Mouse (Mus musculus): ENCODE results near the gene Nanos3. TPM values are rescaled to one million over a fixed set of nuclear protein-coding genes. Genes with fewer than 3 reads are reported as not detected.

The Nanos3 gene
- polyA plus RNA-seq, 1 experiment from 2014 or later = 3.0 TPM

DNA sequence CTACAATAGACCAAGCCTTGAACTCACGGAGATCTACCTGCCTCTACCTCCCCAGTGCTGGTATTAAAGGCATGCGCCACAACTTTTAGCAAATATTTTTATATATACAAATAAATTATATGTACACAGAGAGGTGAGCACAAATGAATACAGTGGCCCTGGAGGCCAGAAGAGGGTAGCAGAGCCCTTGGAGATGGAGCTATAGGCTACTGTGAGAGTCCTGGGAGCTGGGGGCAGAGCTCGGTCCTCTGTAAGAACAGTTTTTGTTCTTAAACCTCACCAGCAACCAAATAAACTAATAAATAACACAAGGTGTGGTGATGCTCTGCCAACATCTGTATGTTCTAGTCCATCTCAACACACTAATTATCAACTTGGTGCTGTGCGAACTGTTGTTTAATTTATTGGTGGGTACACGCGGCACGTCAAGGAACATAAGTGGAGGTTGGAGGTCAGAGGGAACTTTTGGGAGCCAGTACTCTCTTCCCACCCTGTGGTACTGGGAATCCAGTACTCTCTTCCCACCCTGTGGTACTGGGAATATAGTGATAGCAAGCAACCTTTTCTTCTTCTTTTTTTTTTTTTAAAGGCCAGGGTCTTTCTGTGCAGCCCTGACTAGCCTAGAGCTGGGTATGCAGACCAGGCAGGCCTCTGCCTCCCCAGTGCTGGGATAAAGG is 5.3 kb upstream of the Nanos3 start:
- WGBS = 94% methylated on average over 7 of the region's 7 CpGs
- H3K9ac ChIP-seq (ENCODE audit: low read depth, low read length) = no peak overlapping the region
- H3K4me2 ChIP-seq (ENCODE audit: low read depth, low read length) = no peak overlapping the region
- ATAC-seq (ENCODE audit: low read depth) = no peak
- H3K9me3 ChIP-seq (ENCODE audit: control insufficient read depth, low read length) = no peaks in the 10 kb centered on the region
- DNase-seq (ENCODE audit: low spot score) = no peak
- 0 out of 2 replicates have a peak overlapping the region, but pooled peaks have one; percentile 15 for H3K27ac ChIP-seq (replicated peaks; ENCODE audit: low read depth, low read length)
- H3K36me3 ChIP-seq (ENCODE audit: control insufficient read depth, insufficient read depth, low read length) = no peaks in the 10 kb centered on the region
- no peaks in the 10 kb centered on the region for H3K27me3 ChIP-seq (replicated peaks; ENCODE audit: control insufficient read depth, insufficient read depth, low read length)
- peaks cover 26% of the 10 kb centered on the region for H3K4me1 ChIP-seq (ENCODE audit: control insufficient read depth, insufficient read depth, low read length)
- no peak overlapping the region for H3K4me3 ChIP-seq (ENCODE audit: low read depth, low read length)

DNA sequence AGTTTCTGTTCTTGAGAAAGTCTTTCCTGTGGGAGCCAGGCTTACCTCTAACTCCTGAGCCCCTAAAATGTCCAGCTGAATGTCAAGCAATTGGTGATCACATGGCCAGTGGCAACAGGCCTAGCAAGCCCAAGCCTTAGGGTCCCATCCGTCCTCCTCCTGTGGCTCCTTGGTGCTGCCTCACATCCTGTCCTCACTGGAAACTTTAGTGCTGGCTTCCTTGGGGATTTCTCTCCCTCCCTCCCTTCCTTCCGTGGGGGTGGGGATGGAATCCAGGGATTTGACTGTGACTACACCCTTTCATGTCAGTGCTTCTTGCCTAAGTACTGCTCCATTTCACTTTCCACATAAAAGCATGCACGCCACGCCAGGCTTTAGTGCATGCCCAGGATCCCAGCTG is 4.6 kb upstream of the Nanos3 start:
- WGBS = 49% methylated on average over 4 of the region's 4 CpGs

DNA sequence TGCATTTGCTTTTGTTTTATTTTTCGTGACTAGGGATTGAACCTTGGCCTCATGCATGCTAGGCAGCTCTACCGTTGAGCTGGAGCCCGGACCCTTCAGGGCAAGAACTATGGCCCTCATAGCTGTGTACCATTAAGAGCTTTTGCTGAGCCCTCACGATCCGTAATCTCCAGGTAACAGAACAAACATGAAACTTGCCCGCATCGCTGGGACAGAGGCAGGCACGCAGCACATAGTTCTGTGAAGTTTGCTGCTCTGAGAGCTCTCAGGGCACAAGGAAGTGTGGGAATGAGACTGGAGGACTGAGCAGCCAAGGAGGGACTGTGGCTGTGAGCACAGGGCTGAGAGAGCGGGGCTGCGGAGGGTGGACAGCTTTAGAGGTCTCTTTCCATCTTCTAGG is 3.7 kb upstream of the Nanos3 start:
- H3K4me1 ChIP-seq (ENCODE audit: control insufficient read depth, insufficient read depth, low read length) = peaks cover 36% of the 10 kb centered on the region
- no peaks in the 10 kb centered on the region for H3K9me3 ChIP-seq (ENCODE audit: control insufficient read depth, low read length)
- DNase-seq (ENCODE audit: low spot score) (no peak), ATAC-seq (ENCODE audit: low read depth) (no peak)
- no peak overlapping the region for H3K9ac ChIP-seq (ENCODE audit: low read depth, low read length)
- 83% methylated on average over 10 of the region's 10 CpGs for WGBS
- no peaks in the 10 kb centered on the region for H3K36me3 ChIP-seq (ENCODE audit: control insufficient read depth, insufficient read depth, low read length)
- H3K4me2 ChIP-seq (ENCODE audit: low read depth, low read length) = no peak overlapping the region
- H3K27me3 ChIP-seq (replicated peaks; ENCODE audit: control insufficient read depth, insufficient read depth, low read length) = no peaks in the 10 kb centered on the region
- H3K27ac ChIP-seq (replicated peaks; ENCODE audit: low read depth, low read length) = no peak overlapping the region
- H3K4me3 ChIP-seq (ENCODE audit: low read depth, low read length) = no peak overlapping the region

More for the DNA sequence above, 4.6 kb upstream of the Nanos3 start:
- no peak overlapping the region for H3K4me3 ChIP-seq (ENCODE audit: low read depth, low read length)
- ATAC-seq (ENCODE audit: low read depth) (no peak), DNase-seq (ENCODE audit: low spot score) (no peak)
- peak overlapping the region; percentile 28; the same call in 1 of the 2 replicates for H3K27ac ChIP-seq (replicated peaks; ENCODE audit: low read depth, low read length)
- H3K9ac ChIP-seq (ENCODE audit: low read depth, low read length) = no peak overlapping the region
- H3K4me1 ChIP-seq (ENCODE audit: control insufficient read depth, insufficient read depth, low read length) = peaks cover 29% of the 10 kb centered on the region
- no peaks in the 10 kb centered on the region for H3K27me3 ChIP-seq (replicated peaks; ENCODE audit: control insufficient read depth, insufficient read depth, low read length)
- H3K9me3 ChIP-seq (ENCODE audit: control insufficient read depth, low read length) = no peaks in the 10 kb centered on the region
- H3K36me3 ChIP-seq (ENCODE audit: control insufficient read depth, insufficient read depth, low read length) = no peaks in the 10 kb centered on the region
- H3K4me2 ChIP-seq (ENCODE audit: low read depth, low read length) = no peak overlapping the region

DNA sequence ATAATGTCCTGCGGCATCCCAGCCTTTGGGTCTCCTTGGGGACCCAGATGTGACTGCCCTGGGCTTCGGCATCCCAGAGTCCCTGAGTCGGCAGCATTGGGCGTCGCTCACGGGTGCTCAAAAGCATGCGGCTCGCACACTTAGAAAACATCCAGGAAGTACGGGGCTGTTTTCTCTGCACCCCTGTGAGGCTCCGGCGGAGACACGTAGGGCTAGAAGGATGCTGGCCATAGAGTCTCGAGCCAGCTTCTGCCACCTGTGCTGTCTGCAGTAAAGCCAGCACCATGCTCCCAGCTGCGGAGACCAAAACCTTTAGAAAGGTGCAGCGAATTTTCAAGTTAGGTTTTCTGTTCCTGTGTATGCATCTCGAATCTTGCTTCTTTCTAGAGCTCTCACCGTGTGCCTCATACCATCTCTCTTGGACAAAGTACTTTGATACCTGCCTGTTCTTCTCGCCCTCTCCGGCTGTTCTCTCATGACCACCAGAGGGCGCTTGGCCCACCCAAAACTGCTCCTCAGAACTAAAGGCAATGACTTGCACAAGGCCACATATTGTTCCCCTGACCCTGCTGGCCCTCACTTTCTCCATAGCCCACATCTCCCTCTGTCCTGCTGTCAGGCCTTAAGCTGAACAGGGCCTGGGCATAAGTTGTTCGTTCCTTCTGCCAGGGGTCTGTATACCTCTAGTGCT is 2.2 kb upstream of the Nanos3 start:
- Histone ChIP-seq H3K36me3 (ENCODE audit: control insufficient read depth, insufficient read depth, low read length) (no peaks in the 10 kb centered on the region), H3K9ac (ENCODE audit: low read depth, low read length) (peak overlapping the region; percentile 56), H3K27ac (replicated peaks; ENCODE audit: low read depth, low read length) (peak overlapping the region; percentile 63), H3K9me3 (ENCODE audit: control insufficient read depth, low read length) (no peaks in the 10 kb centered on the region), H3K4me2 (ENCODE audit: low read depth, low read length) (peak overlapping the region; percentile 85), H3K4me3 (ENCODE audit: low read depth, low read length) (peak overlapping the region; percentile 41), H3K27me3 (replicated peaks; ENCODE audit: control insufficient read depth, insufficient read depth, low read length) (no peaks in the 10 kb centered on the region), H3K4me1 (ENCODE audit: control insufficient read depth, insufficient read depth, low read length) (peaks cover 32% of the 10 kb centered on the region)
- DNase-seq (ENCODE audit: low spot score) = no peak
- 7% methylated on average over 21 of the region's 21 CpGs for WGBS
- ATAC-seq (ENCODE audit: low read depth) = no peak

DNA sequence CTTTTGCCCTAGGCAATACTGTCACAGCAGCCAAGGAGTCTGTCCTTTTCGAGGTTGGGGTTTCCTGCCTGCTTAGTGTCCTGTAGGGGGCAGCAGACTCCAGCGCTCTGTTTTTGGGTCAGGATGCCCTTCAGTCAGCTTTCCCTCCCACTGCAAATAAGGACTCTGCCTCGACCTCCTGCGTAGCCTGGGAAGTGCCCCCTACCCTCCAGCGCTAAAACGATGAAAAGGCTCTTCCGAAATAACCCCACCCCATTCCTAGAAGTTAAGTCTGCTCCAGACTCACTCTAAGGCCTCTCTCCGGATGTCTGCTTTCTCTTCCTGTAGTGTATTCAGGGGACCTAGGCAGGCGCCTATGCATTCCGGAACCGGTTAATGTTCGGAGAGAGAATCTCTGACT is 1.5 kb upstream of the Nanos3 start:
- ATAC-seq (ENCODE audit: low read depth) = peak; percentile 16

DNA sequence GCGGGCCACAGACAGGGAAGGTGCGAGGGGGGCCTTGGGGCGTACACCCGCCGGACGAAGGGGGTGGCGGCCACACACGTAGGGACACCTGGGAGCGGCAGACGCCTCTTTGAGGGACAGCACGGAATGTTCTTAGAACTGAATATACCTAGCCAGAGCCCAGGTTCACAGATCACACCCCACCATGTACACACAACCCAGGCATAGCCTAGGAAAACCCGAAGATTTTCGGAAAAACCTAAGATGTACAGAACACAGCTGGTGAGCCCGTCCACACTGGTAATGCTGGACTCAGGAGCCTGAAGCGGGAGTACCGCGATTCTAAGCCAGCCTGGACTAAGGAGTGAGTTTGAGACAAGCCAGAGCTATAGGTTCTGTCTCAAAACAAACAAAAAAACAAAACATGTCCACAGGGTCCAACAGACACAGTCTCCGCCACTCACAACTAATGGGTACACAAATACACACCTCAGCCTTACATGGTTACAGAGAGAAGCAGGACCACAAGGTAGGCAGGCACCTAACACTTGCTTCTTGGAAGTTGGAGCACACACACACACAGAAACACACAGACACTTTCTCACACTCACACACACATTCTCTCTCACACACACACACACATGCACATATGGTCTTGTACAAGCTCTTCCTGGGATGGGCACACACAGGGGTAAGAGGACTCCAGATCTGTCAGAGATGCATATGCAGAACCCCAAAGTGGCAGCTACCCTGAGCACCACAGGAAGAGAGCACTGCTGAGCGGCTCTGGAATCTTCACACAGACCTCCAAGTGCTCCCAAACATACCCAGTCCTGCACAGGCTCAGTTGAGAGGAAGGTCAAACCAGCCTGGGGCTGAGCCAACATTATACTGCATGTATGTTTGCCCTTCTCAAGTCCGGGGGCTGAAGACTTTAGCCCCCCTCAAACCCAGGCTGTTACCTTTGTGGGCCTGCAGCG is 653 bp downstream of the Nanos3 start:
- Histone ChIP-seq H3K4me2 (ENCODE audit: low read depth, low read length) (peak overlapping the region; percentile 90), H3K36me3 (ENCODE audit: control insufficient read depth, insufficient read depth, low read length) (no peaks in the 10 kb centered on the region), H3K27ac (replicated peaks; ENCODE audit: low read depth, low read length) (peak overlapping the region; percentile 94), H3K27me3 (replicated peaks; ENCODE audit: control insufficient read depth, insufficient read depth, low read length) (no peaks in the 10 kb centered on the region), H3K9ac (ENCODE audit: low read depth, low read length) (peak overlapping the region; percentile 98), H3K4me1 (ENCODE audit: control insufficient read depth, insufficient read depth, low read length) (peaks cover 45% of the 10 kb centered on the region), H3K9me3 (ENCODE audit: control insufficient read depth, low read length) (no peaks in the 10 kb centered on the region), H3K4me3 (ENCODE audit: low read depth, low read length) (peak overlapping the region; percentile 88)
- ATAC-seq (ENCODE audit: low read depth) (no peak), DNase-seq (ENCODE audit: low spot score) (no peak)
- 17% methylated on average over 18 of the region's 21 CpGs for WGBS

More for the DNA sequence above, 1.5 kb upstream of the Nanos3 start:
- no peaks in the 10 kb centered on the region for H3K36me3 ChIP-seq (ENCODE audit: control insufficient read depth, insufficient read depth, low read length)
- 0% methylated on average over 12 of the region's 12 CpGs for WGBS
- H3K9me3 ChIP-seq (ENCODE audit: control insufficient read depth, low read length) = no peaks in the 10 kb centered on the region
- H3K4me1 ChIP-seq (ENCODE audit: control insufficient read depth, insufficient read depth, low read length) = peaks cover 27% of the 10 kb centered on the region
- H3K9ac ChIP-seq (ENCODE audit: low read depth, low read length) = peak overlapping the region; percentile 56
- peak overlapping the region; percentile 41 for H3K4me3 ChIP-seq (ENCODE audit: low read depth, low read length)
- H3K27me3 ChIP-seq (replicated peaks; ENCODE audit: control insufficient read depth, insufficient read depth, low read length) = no peaks in the 10 kb centered on the region
- peak overlapping the region; percentile 85 for H3K4me2 ChIP-seq (ENCODE audit: low read depth, low read length)
- peak overlapping the region; percentile 63 for H3K27ac ChIP-seq (replicated peaks; ENCODE audit: low read depth, low read length)
- DNase-seq (ENCODE audit: low spot score) = peak; percentile 89

DNA sequence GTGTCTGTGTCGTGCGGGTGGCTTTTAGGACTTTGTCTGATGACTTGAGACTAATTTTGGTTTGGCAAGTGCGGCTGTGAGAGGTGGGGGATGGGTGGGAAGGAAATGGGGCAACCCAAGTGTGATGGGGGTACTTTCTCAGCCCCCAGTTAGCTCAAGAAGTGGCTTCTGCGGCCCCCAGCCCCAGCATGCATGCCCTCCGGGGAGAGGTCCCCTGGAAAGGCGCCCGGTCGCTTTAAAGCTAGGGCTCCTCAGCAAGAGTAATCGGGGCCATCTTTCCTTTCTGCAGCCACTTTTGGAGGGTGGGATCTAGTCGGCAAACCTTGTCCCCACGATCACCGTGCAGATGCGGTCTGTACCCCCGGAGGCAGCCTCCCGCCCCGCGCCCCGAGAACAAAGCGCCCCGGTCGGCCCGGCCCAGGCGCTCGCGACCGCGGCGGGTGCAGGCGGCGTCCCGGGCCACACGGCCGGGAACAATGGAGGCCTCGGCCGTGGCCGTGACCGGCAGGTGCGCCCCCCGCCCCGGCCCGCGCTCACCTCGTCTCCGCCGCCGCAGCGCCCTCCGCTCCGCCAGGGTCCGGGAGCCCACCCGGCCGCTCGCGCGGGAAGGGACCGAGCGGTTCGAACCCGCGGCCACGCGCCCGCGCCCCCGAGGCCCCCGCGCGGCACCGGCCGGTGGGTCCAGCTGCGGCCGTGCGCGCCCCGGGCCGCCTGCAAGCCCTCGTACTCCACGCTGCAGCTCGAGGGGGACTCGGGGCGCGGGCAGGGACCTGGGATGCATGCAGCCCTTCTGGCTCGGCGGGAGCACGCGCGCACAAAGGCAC is 1.5 kb downstream of the Nanos3 start:
- H3K27ac ChIP-seq (replicated peaks; ENCODE audit: low read depth, low read length) = peak overlapping the region; percentile 94
- under 1% methylated on average over 23 of the region's 87 CpGs for WGBS
- H3K9me3 ChIP-seq (ENCODE audit: control insufficient read depth, low read length) = no peaks in the 10 kb centered on the region
- peak overlapping the region; percentile 88 for H3K4me3 ChIP-seq (ENCODE audit: low read depth, low read length)
- H3K4me2 ChIP-seq (ENCODE audit: low read depth, low read length) = peak overlapping the region; percentile 90
- DNase-seq (ENCODE audit: low spot score) (peak; percentile 44), ATAC-seq (ENCODE audit: low read depth) (peak; percentile 54)
- H3K36me3 ChIP-seq (ENCODE audit: control insufficient read depth, insufficient read depth, low read length) = no peaks in the 10 kb centered on the region
- peak overlapping the region; percentile 98 for H3K9ac ChIP-seq (ENCODE audit: low read depth, low read length)
- peaks cover 45% of the 10 kb centered on the region for H3K4me1 ChIP-seq (ENCODE audit: control insufficient read depth, insufficient read depth, low read length)
- H3K27me3 ChIP-seq (replicated peaks; ENCODE audit: control insufficient read depth, insufficient read depth, low read length) = no peaks in the 10 kb centered on the region

DNA sequence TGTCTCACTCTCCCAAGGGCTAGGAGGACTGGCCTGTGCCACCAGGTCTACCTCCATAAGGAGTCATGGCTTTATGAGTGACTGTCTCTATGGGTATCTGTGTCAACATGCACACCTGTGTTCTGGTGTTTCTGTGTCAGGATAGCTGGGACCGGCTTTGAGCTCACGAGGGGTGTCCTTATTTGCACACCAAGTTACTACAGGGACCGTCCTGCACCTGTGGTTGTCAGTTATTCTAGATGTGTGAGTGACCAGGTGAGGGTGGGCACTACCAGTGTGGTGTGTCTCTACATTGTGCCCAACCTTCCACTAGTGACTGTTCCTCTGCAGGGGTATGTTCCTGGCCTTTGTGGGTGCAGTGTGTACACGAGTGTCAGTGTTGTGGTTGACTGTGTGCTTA is 2.2 kb downstream of the Nanos3 start:
- peaks cover 45% of the 10 kb centered on the region for H3K4me1 ChIP-seq (ENCODE audit: control insufficient read depth, insufficient read depth, low read length)
- WGBS = 49% methylated on average over 4 of the region's 4 CpGs
- no peak for ATAC-seq (ENCODE audit: low read depth)

More for the DNA sequence above, 2.2 kb downstream of the Nanos3 start:
- no peaks in the 10 kb centered on the region for H3K27me3 ChIP-seq (replicated peaks; ENCODE audit: control insufficient read depth, insufficient read depth, low read length)
- no peaks in the 10 kb centered on the region for H3K9me3 ChIP-seq (ENCODE audit: control insufficient read depth, low read length)
- no peak for DNase-seq (ENCODE audit: low spot score)
- H3K36me3 ChIP-seq (ENCODE audit: control insufficient read depth, insufficient read depth, low read length) = no peaks in the 10 kb centered on the region
- peak overlapping the region; percentile 90 for H3K4me2 ChIP-seq (ENCODE audit: low read depth, low read length)
- peak overlapping the region; percentile 88 for H3K4me3 ChIP-seq (ENCODE audit: low read depth, low read length)
- peak overlapping the region; percentile 98 for H3K9ac ChIP-seq (ENCODE audit: low read depth, low read length)
- H3K27ac ChIP-seq (replicated peaks; ENCODE audit: low read depth, low read length) = peak overlapping the region; percentile 94

Measured in embryonic facial prominence, embryonic 14.5 days (tissue).